In the genomic region with DNA sequence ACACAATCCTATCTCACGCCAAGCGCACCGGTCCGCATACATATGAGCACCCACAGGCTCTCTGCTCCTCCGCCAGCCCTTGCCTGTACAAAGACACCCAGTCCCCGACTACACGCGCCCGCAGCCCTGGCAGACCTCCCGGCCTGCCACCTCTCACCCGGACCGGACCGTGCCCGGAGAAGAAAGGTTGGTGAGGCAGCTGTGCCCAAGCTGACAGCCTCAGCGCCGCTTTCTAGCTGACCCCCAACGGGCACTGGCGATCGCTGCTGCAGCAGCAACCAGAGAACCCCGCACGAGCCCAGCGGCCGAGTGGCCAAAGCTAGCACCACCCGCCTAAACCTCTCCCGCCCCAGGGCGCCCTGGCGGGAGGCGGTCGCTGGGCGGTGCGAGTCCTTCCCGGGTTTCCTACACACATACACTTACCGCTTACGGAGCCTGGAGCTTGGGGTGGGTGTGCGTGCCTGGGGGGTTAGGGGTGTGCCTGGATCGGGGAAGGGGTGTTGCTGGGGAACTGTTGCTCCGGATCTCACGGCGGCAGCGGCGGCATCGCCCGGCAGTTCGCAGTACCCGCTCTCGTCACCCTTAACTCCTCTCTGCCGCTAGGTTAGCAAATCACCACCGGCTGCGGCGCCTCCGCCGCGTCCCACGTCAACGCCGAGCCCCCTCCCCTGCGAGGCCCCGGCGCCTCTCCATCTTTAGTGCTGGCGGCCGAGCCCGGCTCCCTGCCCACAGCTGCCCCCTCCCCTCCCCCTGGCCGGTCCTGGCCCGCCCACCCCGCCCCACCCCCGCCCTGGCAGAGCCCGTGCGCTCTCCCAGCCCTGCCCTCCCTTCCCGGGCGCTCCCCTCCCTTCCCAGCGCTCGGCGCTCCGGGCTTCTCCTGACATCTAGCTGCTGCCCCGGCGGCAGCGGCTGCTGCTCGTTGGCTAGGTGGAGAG, we compare ENCODE assay signal across 8 mouse cellular contexts. TPM values are rescaled to one million over a fixed set of nuclear protein-coding genes. Genes with fewer than 3 reads are reported as not detected.
DNase-seq lines count a peak whose midpoint lies in the region; ATAC-seq and TF ChIP-seq lines count a peak whose summit lies in the region.

A gene (minus strand): TSS at position 592 of the 935 bp plus-strand sequence.

- WGBS in hindbrain, embryonic 16.5 days, result 0% methylated on average over 67 of the region's 78 CpGs
- 1% methylated on average over 65 of the region's 78 CpGs for WGBS in macrophage (ENCODE audit: missing documents)

- peak within 1 kb of the TSS; percentile 73 for H3K9ac ChIP-seq in hindbrain, embryonic 16.5 days (ENCODE audit: low read depth, low read length)

- H3K27ac ChIP-seq in cortical plate, adult 2 months (ENCODE audit: insufficient read depth, low read length), result peak within 1 kb of the TSS; percentile 89
- peak within 1 kb of the TSS; percentile 48 for H3K27ac ChIP-seq in hindbrain, embryonic 16.5 days (ENCODE audit: low read depth, low read length)
- no peak within 1 kb of the TSS for H3K27ac ChIP-seq in macrophage

- no peaks in the 10 kb centered on the region for H3K9me3 ChIP-seq in hindbrain, embryonic 16.5 days (ENCODE audit: control insufficient read depth, low read length)

- no peaks in the 10 kb centered on the region for H3K36me3 ChIP-seq in hindbrain, embryonic 16.5 days (ENCODE audit: control insufficient read depth, insufficient read depth, low read length)
- H3K36me3 ChIP-seq in macrophage (ENCODE audit: inconsistent target), result no peaks in the 10 kb centered on the region

- peak; percentile 8; the same call in 1 of the 2 replicates for TF ChIP-seq CTCF in cortical plate, adult 2 months (IDR thresholded peaks at IDR 0.05; ENCODE audit: extremely low read depth, insufficient read depth, low read length)

- peak within 1 kb of the TSS; percentile 99 for H3K4me2 ChIP-seq in hindbrain, embryonic 16.5 days (ENCODE audit: low read length)

- peak; percentile 66 for TF ChIP-seq POLR2A in cortical plate, adult 2 months (IDR thresholded peaks at IDR 0.05; ENCODE audit: extremely low read depth, insufficient read depth, low read length)

- peak; percentile 80 for DNase-seq in adrenal gland, adult 8-10 months
- DNase-seq in gastrocnemius, postnatal 10 days, result peak; percentile 79
- peak; percentile 52 to 79 for DNase-seq in left cerebral cortex, adult 9 months (ENCODE audit: low spot score in 2 of 2)
- peak; percentile 85 for DNase-seq in right cerebral cortex, adult 18-20 months

- H3K79me2 ChIP-seq in macrophage (ENCODE audit: inconsistent target), result no peaks in the 10 kb centered on the region

- peaks cover 11% of the 10 kb centered on the region for H3K27me3 ChIP-seq in hindbrain, embryonic 16.5 days (replicated peaks; ENCODE audit: control insufficient read depth, insufficient read depth, low read length)

- peak; percentile 88 for ATAC-seq in hindbrain, embryonic 16.5 days
- no peak for ATAC-seq in erythroid progenitor cell, adult 5-6 weeks (replicated peaks; ENCODE audit: low FRiP score, poor library complexity, severe bottlenecking)

- peaks cover 1% of the 10 kb centered on the region; the same call in 1 of the 2 replicates for H3K4me1 ChIP-seq in cortical plate, adult 2 months (ENCODE audit: control insufficient read depth, insufficient read depth, low read length)
- peaks cover 19% of the 10 kb centered on the region for H3K4me1 ChIP-seq in hindbrain, embryonic 16.5 days (ENCODE audit: control insufficient read depth, insufficient read depth, low read depth, low read length)

- H3K4me3 ChIP-seq in cortical plate, adult 2 months (ENCODE audit: insufficient read depth, low read length), result peak within 1 kb of the TSS; percentile 94
- peak within 1 kb of the TSS; percentile 72 for H3K4me3 ChIP-seq in hindbrain, embryonic 16.5 days (ENCODE audit: low read length)
- peak within 1 kb of the TSS; percentile 23 for H3K4me3 ChIP-seq in macrophage (ENCODE audit: inconsistent target)

RNA-seq across cellular contexts. Expression of the gene that starts here (rescaled TPM):
- total RNA-seq in adrenal gland, adult 8-10 months (2022), result 10 to 100 TPM; 35.2 to 79.6 (median 54.4) TPM
- polyA plus RNA-seq in cortical plate, adult 2 months (2012; rRNA removed), result 22.0 and 34.9 TPM in 2 replicates
- 10 to 100 TPM; 24.7 to 60.1 TPM for total RNA-seq in gastrocnemius, postnatal 10 days (2021)
- 8.3 and 8.4 TPM in 2 replicates for polyA plus RNA-seq in hindbrain, embryonic 16.5 days (2015; fragmentation: Nextera tagmentation; extraction: Ambion mirVana)
- 1 to 10 TPM in 13 of 26 experiments, under 1 TPM in 7, not detected in 6; 0.26 to 9.3 (median 2.4) TPM for total RNA-seq in macrophage (2018; cell fraction: chromatin; rRNA removed)
- total RNA-seq in macrophage (2018; cell fraction: cytosol; rRNA removed), result 1 to 10 TPM in 11 of 26 experiments, under 1 TPM in 14, not detected in 1; 0.03 to 1.9 (median 0.43) TPM
- total RNA-seq in macrophage (2018; cell fraction: nucleus; rRNA removed), result 10 to 100 TPM in 1 of 26 experiments, 1 to 10 TPM in 10, under 1 TPM in 12, not detected in 3; 0.06 to 14.4 (median 0.72) TPM
- polyA plus RNA-seq in macrophage (2018), result 0.34 to 1.2 TPM (median 0.62 TPM) in 3 replicates
- total RNA-seq in erythroid progenitor cell, adult 5-6 weeks (2015; ENCODE audit: low replicate concordance), result under 0.01 TPM in 1 of 2 replicates, not detected in the other
- 0.13 and 0.76 TPM in 2 replicates for total RNA-seq in erythroid progenitor cell, adult 5-6 weeks (2017; ENCODE audit: low replicate concordance)

Comparison
In these comparisons a context has a peak if more than half of its experiments do, and no peak if none do; other contexts are left out.
1. RNA of the gene that starts here (total RNA-seq): 35.2 to 79.6 TPM in adrenal gland, adult 8-10 months and 24.7 to 60.1 TPM in gastrocnemius, postnatal 10 days; under 0.01 to 0.76 TPM in erythroid progenitor cell, adult 5-6 weeks; every median in the first group is over 10 times any median in the second.
2. H3K4me3 ChIP-seq: peak in every context shown above with its lines; median percentile 94 in cortical plate, adult 2 months; 72 in hindbrain, embryonic 16.5 days; 23 in macrophage.
3. Peak in every context shown above with its lines, with median percentiles within 50 percentile points of each other: DNase-seq.